Mouse (Mus musculus) CH12.LX (cell line): ENCODE measurements around the gene Rnft2.

Experiments used
- CTCF ChIP-seq, 2 experiments: IDR thresholded peaks in 1 of 2; conservative IDR thresholded peaks in 1 of 2; 2 replicates each; pipeline ENCODE4 v1.5.1; 2011 to 2012; ENCODE audit warnings: low read depth in 2 of 2, low read length in 2 of 2, improper control_type of control experiment in 1 of 2, inconsistent platforms in 1 of 2, mild to moderate bottlenecking in 1 of 2, moderate library complexity in 1 of 2
- POLR2A ChIP-seq: IDR thresholded peaks from 2 replicates; pipeline ENCODE4 v1.6.1; 2011; ENCODE audit warnings: low read depth, mild to moderate bottlenecking, improper control_type of control experiment, low read length
- POLR2AphosphoS2 ChIP-seq: IDR thresholded peaks from 2 replicates; pipeline ENCODE4 v1.6.1; 2011; ENCODE audit warnings: low read depth, low read length, improper control_type of control experiment
- RAD21 ChIP-seq: IDR thresholded peaks from 2 replicates; pipeline ENCODE4 v1.6.1; 2011; ENCODE audit warnings: low read depth, mild to moderate bottlenecking, low read length, improper control_type of control experiment, moderate library complexity
- SMC3 ChIP-seq: IDR thresholded peaks from 2 replicates; pipeline ENCODE4 v1.6.1; 2011; ENCODE audit warnings: low read depth, low read length, improper control_type of control experiment
- TBP ChIP-seq: conservative IDR thresholded peaks from 2 replicates; pipeline ENCODE4 v1.6.1; 2011; ENCODE audit warnings: low read depth, low read length, improper control_type of control experiment
- USF1 ChIP-seq: IDR thresholded peaks from 2 replicates; pipeline ENCODE4 v1.6.1; 2014; ENCODE audit warnings: low read depth, mild to moderate bottlenecking, inconsistent platforms, low read length, improper control_type of control experiment
- ZC3H11A ChIP-seq: IDR thresholded peaks from 2 replicates; pipeline ENCODE4 v1.6.1; 2012; ENCODE audit warnings: low read depth, mild to moderate bottlenecking, inconsistent platforms, low read length, improper control_type of control experiment

- TF ChIP-seq POLR2AphosphoS2 = no peak
- TF ChIP-seq ZC3H11A = no peak
- TF ChIP-seq RAD21 = no peak
- no peak for TF ChIP-seq POLR2A
- no peak for TF ChIP-seq CTCF (conservative IDR thresholded peaks at IDR 0.05 in 1 of 2, IDR thresholded peaks at IDR 0.05 in 1 of 2; ENCODE audit: low read depth in 2 of 2, low read length in 2 of 2)
- no peak for TF ChIP-seq SMC3
- no peak for TF ChIP-seq USF1
- TF ChIP-seq TBP = no peak
Observed at GRCm38 (mm10) chr5:118271449-118272110, 26.7 kb upstream of the Rnft2 start.
